Mouse (Mus musculus): ENCODE data around the gene Tmprss11c.
"Not testable (repeated sequence)": the region's sequence is repeated elsewhere in the genome, so short reads cannot be mapped to it uniquely, and the experiment has no call there.

Tmprss11c gene

DNA sequence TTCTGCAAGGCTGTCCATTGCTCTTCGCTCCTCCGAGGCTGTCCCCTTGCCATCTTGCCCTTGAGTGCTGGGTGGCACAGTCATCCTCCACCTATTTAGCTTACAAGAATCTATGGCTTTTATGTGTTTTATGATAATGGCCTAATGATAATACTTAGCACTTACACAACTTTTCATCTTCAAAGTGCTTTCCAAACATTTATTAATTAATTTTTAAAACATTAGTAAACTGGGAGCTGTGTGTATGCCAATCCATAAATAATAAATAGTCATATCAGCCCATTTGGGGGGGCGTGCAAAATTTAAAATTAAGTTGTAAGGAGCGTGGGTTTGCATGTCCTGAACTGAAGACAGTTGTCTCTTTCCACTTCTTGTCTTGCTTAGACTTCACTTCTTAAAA lies at the start of gene Tmprss11c:
TSS of gene Tmprss11c (minus strand) at position 101 of the 400 bp plus-strand sequence.
- DNase-seq: no peak

DNA sequence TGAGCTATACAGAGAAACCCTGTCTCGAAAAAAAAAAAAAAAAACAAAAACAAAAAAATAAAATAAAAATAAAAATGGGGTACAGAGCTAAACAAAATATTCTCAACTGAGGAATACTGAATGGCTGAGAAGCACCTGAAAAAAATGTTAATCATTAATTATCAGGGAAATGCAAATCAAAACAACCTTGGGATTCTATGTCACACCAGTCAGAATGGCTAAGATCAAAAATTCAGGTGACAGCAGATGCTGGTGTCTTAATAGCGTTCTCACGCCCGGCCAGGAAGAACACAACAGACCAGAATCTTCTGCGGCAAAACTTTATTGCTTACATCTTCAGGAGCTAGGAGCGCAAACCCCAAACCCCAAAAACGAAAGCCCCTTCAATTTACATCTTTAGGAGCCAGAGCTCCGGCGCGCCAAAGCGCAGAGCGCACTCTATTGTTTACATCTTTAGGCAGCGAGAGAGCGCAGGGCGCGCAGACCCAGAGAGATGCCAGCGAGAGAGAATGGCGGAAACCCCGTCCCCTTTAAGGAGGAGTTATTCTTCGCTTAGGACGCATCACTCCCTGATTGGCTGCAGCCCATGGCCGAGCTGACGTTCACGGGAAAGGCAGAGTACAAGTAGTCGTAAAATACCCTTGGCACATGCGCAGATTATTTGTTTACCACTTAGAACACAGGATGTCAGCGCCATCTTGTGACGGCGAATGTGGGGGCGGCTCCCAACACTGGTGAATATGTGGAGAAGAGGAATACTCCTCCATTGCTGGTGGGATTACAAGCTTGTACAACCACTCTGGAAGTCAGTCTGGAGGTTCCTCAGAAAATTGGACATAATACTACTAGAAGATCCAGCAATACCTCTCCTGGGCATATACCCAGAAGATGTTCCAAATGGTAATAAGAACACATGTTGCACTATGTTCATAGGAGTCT lies 29.2 kb upstream of the Tmprss11c start:
- DNase-seq: not testable (repeated sequence)

DNA sequence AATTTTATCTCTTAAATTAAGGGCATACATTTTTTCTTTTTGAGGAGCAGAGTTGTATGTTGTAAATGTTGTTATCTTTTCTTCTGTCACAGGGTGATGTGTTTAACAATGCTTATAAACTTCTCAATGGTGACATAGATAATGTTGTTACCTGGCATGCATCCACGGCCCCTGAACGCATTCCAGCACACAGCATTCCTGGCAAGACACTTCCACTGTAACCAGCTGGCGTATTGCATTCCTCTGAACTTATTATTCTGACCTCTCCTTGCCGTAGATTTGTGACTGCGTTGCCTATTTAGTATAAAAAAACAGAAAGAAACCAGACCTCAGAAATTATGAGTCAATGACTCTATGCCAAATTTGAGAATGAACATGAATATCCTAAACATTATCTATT lies 17.0 kb upstream of the Tmprss11c start:
- DNase-seq: no peak

DNA sequence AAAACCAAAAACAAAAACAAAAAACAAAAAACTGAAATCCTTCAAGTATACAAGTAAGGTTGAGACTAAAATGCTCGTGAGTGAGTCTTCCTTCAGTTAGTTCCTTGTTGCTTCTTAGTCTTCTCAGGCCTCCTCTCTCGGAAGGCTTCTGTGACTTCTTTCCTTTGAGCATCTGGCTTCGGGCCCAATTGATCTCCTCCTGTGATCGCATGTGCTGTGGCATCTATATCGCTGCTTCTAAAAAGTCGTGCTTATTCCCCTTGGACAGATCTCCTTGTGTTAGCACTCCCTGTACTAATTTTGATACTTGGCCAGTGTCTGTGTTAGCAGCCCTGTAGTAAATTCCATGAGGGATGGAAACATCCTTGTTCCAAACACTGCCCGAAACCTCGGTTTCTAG lies 14.8 kb upstream of the Tmprss11c start:
- DNase-seq: no peak

DNA sequence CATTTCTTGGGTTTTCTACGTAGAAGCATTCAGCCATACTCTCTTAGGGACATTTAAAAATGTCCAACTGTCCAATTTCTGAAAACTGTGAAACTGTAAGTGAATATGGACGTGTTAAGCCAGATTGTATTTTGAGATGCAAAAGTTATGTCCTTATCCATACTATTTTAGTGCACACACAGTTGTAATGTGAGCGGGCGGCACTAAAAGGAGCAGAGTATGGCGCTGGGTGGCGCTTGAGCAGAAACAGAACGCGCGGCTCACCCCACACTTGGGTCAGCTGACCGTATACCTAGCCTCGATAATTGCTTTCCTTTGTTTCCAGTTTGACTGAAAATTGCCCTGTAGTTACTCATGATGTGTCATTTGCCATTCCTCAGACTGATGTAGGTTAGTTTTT lies 42.5 kb downstream of the Tmprss11c start:
- DNase-seq: no peak

DNA sequence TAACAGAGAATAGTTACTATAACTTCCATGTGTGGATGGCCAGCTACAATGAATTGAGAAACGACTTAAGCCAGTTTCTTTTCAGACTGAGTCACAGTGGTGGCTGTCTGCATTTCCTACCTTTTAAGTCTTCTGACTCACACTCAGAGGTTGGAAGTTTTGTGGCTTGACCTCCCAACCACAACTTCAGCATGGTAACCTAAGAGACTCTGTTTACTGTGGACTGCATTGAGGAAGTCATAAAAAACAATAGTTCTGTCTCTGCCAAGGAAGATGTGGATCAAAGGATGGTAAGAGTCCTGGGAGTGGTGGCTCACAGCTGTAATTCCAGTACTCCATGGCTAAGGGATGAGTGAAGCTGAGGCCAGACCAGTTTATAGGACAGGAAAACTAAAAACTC lies 44.2 kb downstream of the Tmprss11c start:
- DNase-seq: peak in 1 of 2 experiments; percentile 2

DNA sequence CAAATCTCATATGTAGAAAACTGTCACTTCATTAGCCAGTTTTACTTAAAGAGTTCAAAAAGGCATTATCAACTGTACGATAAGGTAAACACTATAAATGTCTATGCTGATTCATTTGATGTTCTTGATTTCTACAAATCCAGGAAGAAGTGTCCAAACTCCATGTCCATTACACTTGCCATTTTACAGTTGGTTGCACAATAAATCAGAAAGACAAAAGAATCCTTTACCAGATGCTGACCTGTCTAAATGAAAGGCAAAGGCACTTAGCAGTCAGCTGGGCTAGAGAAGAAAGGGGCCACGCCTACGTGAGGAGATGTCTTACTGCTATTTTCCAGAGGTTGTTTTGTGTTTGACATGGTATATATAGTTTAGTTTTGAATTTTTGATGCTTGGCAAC lies 44.8 kb downstream of the Tmprss11c start:
- DNase-seq: no peak

DNA sequence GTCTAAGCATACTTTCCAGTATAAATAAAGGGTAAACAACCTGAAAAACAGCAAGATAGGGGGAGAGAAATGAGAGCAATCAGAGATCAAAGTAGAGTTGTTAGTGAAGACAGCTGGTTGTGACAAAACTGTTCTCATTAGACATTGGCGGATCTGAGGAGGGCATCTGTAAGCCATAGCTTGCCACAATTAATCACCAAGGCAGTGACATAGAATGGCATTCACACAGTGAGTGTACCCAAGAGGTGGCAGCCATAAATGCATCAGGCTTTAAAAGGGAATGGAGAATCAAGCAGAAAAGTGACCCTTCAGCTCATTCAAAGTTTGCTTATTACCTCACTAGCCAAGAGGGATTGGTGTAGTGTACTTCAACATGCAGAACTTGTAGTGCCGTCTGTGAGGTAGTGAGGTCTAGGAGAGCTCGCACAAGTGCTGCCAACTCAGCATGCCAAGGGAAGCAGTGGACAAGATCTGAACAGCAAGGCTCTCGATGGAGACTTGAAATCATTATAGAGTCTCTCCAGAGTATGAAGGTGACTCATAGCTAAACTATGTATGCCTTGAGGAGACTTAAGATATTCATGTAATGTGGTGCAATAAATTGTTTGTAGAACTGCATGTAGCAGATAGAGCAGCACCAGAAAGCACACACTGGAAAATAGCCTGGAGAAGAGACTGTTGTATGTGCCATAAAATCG lies 61.8 kb downstream of the Tmprss11c start:
- DNase-seq: peak; percentile 31 to 55

DNA sequence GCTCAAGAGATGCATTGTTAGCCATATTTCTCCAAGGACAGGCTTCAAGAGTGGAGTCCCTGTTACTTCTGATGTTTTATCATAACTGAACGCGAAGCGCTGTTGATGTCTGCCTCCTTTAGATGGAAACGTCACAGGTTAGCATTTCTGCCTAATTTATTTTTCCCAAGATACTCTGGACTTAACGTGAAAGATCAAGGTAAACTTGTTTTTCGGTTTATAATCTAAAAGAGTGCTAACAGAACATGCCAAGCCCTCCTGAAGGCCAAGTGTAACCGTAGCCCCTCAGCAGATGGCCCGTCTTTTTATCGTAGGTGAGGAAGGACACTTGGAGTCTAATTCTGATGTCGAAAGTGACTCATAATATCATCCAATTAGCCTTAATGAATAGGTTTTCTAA lies 91.3 kb downstream of the Tmprss11c start, which contains the start of gene Gnrhr:
TSS of gene Gnrhr (minus strand) at position 101 of the 400 bp plus-strand sequence.
- no peak for DNase-seq

DNA sequence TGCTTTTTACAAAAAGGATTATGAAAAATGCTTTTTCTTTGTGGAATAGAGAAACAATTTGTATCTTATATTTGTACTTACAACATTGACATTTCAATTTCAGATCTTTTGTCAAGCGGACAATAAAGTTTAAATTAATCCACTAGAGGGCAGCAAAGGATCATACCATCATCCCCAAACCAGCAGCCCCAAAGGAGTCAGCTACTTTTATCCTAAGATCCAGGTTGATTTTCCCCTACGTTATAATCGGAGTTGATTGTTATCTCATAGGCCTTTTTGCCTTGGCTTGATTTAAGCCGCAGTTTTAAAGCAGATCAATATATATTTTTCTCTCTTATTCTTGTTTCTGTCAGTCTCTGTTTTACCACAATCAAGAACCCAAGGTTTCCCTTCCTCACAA lies 97.8 kb downstream of the Tmprss11c start:
- no peak for DNase-seq

DNA sequence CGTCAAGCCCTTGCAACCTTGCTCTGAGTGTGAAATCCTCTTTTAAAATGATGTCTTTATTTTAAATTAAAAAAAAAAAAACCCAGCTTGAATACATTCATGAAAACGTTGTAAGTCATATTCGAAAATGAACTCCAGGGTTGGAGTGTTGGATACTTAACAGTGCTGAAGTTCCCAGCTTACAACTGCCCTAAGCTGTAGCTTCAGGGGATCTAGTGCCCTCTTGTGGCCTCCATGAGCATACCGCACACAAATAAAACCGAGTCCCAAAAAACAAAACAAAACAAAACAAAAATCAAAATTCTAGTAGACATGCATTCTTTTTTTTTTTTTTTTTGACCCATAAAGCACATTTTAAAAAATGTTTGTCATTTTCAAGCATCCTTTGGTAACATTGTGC lies 98.3 kb downstream of the Tmprss11c start:
- DNase-seq: no peak

DNA sequence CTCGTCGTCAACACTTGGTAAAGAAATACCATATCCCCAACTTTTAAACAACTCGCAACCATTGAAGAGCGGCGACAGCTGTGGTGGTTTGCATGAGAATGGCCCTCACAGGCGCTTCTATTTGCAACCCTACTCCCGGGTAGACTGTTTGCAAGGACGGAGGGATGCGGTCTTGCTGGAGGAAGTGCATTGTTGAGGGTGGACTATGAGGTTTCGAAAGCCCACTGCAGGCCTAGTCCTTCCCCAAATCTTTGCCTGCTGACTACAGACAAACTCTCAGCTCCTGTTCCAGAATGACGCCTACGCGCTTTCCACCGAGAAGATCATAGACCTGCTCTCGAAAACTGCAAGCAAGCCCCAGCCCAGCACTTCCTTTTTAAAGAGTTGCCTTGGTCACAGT lies 98.8 kb downstream of the Tmprss11c start:
- DNase-seq: peak; percentile 30 to 36

DNA sequence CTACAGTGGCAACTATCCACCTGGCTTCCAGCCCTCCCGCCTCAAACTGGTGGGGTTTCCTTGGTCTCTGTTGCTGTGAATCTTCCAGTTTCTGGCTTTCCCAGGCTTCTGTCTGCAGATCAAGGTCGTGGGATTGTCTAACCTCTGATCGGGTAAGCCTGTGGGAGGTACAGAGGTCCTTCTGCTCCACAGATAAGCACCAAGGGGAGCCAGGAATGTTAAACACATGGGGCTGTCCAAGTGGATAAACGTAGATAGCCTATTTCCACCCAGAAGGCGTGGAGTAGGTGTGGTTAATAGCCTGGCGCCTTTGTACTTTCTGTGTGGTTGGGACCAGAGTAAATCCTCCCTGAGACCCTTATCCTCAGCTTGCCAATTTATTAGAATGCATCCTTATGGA lies 101.7 kb downstream of the Tmprss11c start:
- DNase-seq: no peak

Data from lung, adult 18-20 months (tissue).